Mouse (Mus musculus): ENCODE measurements around the gene 4932411N23Rik.
"Not testable (repeated sequence)": the region's sequence is repeated elsewhere in the genome, so short reads cannot be mapped to it uniquely, and the experiment has no call there.

The 4932411N23Rik gene

GRCm38 (mm10) chrX:126815768-126816167 is at the start of gene 4932411N23Rik:
Gene 4932411N23Rik (minus strand): TSS chrX:126815868.
- DNase-seq (ENCODE audit: low read depth), result no peak

- no peak for DNase-seq (ENCODE audit: low read depth)
Observed at GRCm38 (mm10) chrX:126779895-126780294, 35.8 kb downstream of the 4932411N23Rik start.

- not testable (repeated sequence) for DNase-seq (ENCODE audit: low read depth)
Observed at GRCm38 (mm10) chrX:126777643-126778042, 38.0 kb downstream of the 4932411N23Rik start.

GRCm38 (mm10) chrX:126774846-126775245 is 40.8 kb downstream of the 4932411N23Rik start:
- DNase-seq (ENCODE audit: low read depth), result not testable (repeated sequence)

GRCm38 (mm10) chrX:126773511-126773910 is 42.2 kb downstream of the 4932411N23Rik start:
- not testable (repeated sequence) for DNase-seq (ENCODE audit: low read depth)
